Mouse (Mus musculus) brain, adult 2 months (tissue): ENCODE measurements at regions not wholly inside any gene's neighbourhood (a gene's known extent, or its start where the extent isn't known, plus 50 kb on each side); places are given as distances from the start of the nearest gene placed in this dataset.
A peak's percentile ranks its signal among the peaks of the same experiment; 100 is the strongest.

Experiments used
- DNase-seq: peaks from one replicate; pipeline ENCODE4 v3.0.0; 2011; ENCODE audit warnings: low read depth, low spot score

GRCm38 (mm10) chr9:95331275-95331674 is 75.2 kb downstream of the Chst2 start:
- no peak for DNase-seq

DNA sequence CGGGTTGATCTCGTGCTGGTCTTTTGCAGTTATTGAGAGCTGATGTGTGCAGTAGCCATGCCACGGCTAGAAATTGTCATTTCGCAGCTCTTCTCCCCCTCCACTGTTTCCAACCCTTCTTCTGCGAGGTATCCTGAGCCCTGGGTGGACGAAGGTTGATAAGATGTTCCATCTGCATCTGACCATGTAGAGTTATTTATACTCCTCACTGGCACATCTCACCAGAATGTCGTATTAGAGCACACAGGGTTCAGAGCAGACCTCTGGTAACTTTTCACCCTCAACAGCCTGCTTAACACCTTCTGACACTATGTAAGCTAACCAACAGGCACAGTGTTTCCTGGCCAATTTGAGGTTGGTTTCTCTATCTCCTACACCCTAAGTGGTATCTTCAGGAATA is 76.4 kb downstream of the Chst2 start:
- DNase-seq, result no peak

DNA sequence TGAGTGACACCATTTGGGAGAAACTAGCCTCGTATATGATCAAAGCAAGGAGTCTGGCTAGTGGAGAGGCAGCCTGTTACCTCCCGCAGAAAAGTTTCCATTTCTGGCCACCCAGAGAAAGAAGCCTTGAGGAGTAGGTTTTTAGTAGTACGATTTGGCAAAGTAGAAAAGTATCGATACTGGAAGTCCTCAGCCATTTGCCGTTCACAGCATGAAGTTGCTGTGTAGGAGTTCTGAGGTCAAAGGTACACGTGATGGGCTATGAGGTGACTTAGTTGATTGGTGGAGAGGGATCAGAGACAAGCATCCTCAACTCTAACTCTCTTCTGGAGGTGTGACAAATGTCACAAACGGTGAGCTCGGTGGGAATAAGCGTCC is 77.5 kb downstream of the Chst2 start:
- DNase-seq, result no peak

DNA sequence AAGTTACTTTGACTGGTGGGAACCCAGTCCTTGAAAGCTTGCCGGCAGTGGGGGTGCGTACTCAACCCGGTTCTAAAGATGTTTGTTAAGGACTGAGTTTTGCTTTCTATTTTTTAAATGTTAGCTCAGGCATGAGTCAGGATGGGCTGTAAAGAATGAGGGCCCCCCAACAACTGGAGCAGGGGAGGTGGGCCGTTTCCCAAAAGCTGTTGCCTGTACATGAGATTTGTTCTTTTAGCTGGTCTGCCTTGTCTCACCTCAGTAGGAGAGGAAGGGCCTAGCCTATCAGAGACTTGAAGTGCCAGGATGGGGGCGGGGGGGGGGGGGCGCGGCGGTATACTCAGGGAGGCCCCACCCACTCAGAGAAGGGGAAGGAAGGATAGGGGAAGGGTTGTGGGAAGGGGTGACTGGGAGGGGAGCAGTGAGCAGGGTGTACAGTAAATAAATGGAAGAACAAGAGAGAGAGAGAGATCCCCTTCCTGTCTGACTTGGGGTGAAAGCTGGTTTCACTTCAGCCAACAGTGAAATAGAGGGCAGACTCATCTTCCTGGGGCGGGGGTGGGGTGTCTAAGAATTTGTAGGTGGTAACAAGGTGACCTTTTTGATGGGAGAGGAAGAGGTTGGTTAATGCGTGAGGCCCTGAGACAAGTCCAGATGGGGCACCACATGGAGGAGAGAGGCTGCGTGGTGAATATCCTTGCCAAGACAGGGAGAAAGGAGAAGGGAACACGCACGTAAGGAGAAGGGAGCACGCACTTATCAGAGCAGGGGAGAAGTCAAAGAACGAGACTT is 78.1 kb downstream of the Chst2 start:
- DNase-seq, result no peak

GRCm38 (mm10) chr9:95327771-95328170 is 78.8 kb downstream of the Chst2 start:
- no peak for DNase-seq

- DNase-seq, result no peak
These were observed 82.9 kb downstream of the Chst2 start for GRCm38 (mm10) chr9:95323622-95324021.

- peak; percentile 74 for DNase-seq
These were observed 83.6 kb downstream of the Chst2 start for GRCm38 (mm10) chr9:95322893-95323292.

GRCm38 (mm10) chr9:95322031-95322430 is 84.5 kb downstream of the Chst2 start:
- DNase-seq, result peak; percentile 67

GRCm38 (mm10) chr9:95318926-95319325 is 87.6 kb downstream of the Chst2 start:
- peak; percentile 75 for DNase-seq

GRCm38 (mm10) chr9:95316726-95317125 is 89.8 kb downstream of the Chst2 start:
- DNase-seq, result peak; percentile 73

GRCm38 (mm10) chr9:95315080-95315479 is 91.4 kb downstream of the Chst2 start:
- no peak for DNase-seq

- no peak for DNase-seq
These were observed 94.9 kb downstream of the Chst2 start for GRCm38 (mm10) chr9:95311671-95312070.

- no peak for DNase-seq
These were observed 117.5 kb downstream of the Chst2 start for GRCm38 (mm10) chr9:95289008-95289407.

GRCm38 (mm10) chr9:95282996-95283395 is 123.5 kb downstream of the Chst2 start:
- DNase-seq, result no peak

DNA sequence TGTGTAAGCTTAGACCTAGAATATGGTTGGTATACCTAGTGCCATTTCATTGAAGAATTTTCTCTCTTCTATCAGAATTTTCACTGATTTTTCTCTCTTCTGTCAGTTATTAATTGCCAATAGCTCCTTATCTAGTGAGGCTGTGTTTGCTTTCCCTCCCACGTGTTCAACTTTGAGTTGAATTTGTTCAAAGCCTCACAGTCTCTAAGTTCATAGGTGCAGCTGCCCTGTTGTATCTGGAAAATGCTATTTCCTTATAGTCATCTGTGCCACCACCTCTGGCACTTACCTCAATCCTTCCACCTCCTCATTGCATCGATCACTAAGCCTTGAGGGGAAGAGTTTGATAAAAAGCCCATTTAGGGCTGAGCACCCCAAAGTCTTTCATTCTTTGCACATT is 124.0 kb downstream of the Chst2 start:
- no peak for DNase-seq
